Comparison of ENCODE assay signal across 19 mouse cellular contexts in the genomic region with DNA sequence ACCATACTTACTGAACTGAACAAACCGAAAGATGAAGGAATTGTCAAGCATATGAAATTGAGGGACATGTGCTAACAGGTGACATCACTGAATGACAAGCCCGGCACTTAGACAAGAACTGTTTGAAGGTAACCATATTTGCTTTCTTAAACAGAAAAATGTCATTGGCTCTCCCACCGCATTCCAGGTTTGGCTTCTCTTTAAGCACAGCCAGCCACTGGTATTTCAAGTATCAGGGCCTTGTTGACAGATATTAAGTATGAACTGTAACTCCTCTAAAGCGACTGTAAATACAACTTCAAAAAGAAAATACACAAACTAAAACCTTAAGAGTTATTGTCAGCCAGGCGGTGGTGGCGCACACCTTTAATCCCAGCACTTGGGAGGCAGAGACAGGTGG. TPM values are rescaled to one million over a fixed set of nuclear protein-coding genes. Genes with fewer than 3 reads are reported as not detected.
A peak's percentile ranks its signal among the peaks of the same experiment; 100 is the strongest.
DNase-seq lines count a peak whose midpoint lies in the region; ATAC-seq lines count a peak whose summit lies in the region.
"Had no signal": no experiment of that assay in that cellular context is flagged by ENCODE, and none has a peak within 500 bp of the region (broad histone marks: within the 10 kb centered on the region; RNA-seq: fewer than 3 reads in every experiment).

No protein-coding gene starts in this region.

- H3K36me3 ChIP-seq in heart, embryonic 14.5 days (ENCODE audit: control insufficient read depth, insufficient read depth, low read length) = no peaks in the 10 kb centered on the region
- no peaks in the 10 kb centered on the region for H3K36me3 ChIP-seq in midbrain, embryonic 11.5 days (ENCODE audit: control insufficient read depth, insufficient read depth, low read length)
- no peaks in the 10 kb centered on the region for H3K36me3 ChIP-seq in midbrain, embryonic 13.5 days
- no peaks in the 10 kb centered on the region for H3K36me3 ChIP-seq in lung, embryonic 16.5 days (ENCODE audit: control insufficient read depth, insufficient read depth, low read length)
- H3K36me3 ChIP-seq: limb, embryonic 13.5 days; neural tube, embryonic 13.5 days had no signal

- WGBS in heart, embryonic 14.5 days = 31% methylated on average over 6 of the region's 6 CpGs
- 97% methylated on average over 6 of the region's 6 CpGs for WGBS in midbrain, embryonic 11.5 days
- WGBS in midbrain, embryonic 13.5 days = 93% methylated on average over 6 of the region's 6 CpGs
- 53% methylated on average over 6 of the region's 6 CpGs for WGBS in lung, embryonic 16.5 days

- no peak for DNase-seq in heart, postnatal 14 days
- DNase-seq in midbrain, embryonic 11.5 days (ENCODE audit: low spot score, missing footprints) = peak; percentile 44
- no peak for DNase-seq in frontal cortex, adult 2 months (ENCODE audit: extremely low spot score in 1 of 2, low spot score in 1 of 2)
- no peak for DNase-seq in gastrocnemius, postnatal 25 days
- DNase-seq: adrenal gland, adult 2 months; cerebellum, adult 8-10 months; forebrain, postnatal 0 days; gastrocnemius, adult 2 months; kidney, adult 18-20 months; kidney, postnatal 10 days; layer of hippocampus, postnatal 36 days; midbrain, embryonic 14.5 days; right cerebral cortex, adult 18-20 months had no signal

- peaks cover 19 to 64% of the 10 kb centered on the region in 2 experiments for H3K4me1 ChIP-seq in heart, embryonic 14.5 days (ENCODE audit: control insufficient read depth in 2 of 2, insufficient read depth in 2 of 2, low read length in 2 of 2)
- peaks cover 6% of the 10 kb centered on the region for H3K4me1 ChIP-seq in midbrain, embryonic 11.5 days (ENCODE audit: control insufficient read depth, insufficient read depth, low read length)
- H3K4me1 ChIP-seq in midbrain, embryonic 13.5 days (replicated peaks) = peaks cover 46% of the 10 kb centered on the region
- H3K4me1 ChIP-seq in lung, embryonic 16.5 days (replicated peaks; ENCODE audit: control insufficient read depth, insufficient read depth, low read length) = peaks cover 43% of the 10 kb centered on the region

- H3K4me2 ChIP-seq in heart, embryonic 14.5 days (ENCODE audit: low read length) = peak overlapping the region; percentile 38
- H3K4me2 ChIP-seq in midbrain, embryonic 11.5 days = no peak overlapping the region
- H3K4me2 ChIP-seq in midbrain, embryonic 13.5 days (replicated peaks) = no peak overlapping the region
- no peak overlapping the region for H3K4me2 ChIP-seq in lung, embryonic 16.5 days (ENCODE audit: low read depth, low read length)
- H3K4me2 ChIP-seq: limb, embryonic 13.5 days; neural tube, embryonic 13.5 days had no signal

- H3K9ac ChIP-seq in heart, embryonic 14.5 days (ENCODE audit: low read length) = no peak overlapping the region
- H3K9ac ChIP-seq in midbrain, embryonic 11.5 days (ENCODE audit: low read length) = no peak overlapping the region
- no peak overlapping the region for H3K9ac ChIP-seq in midbrain, embryonic 13.5 days (replicated peaks)
- no peak overlapping the region for H3K9ac ChIP-seq in lung, embryonic 16.5 days (ENCODE audit: low read length)
- H3K9ac ChIP-seq: forebrain, postnatal 0 days; limb, embryonic 13.5 days; neural tube, embryonic 13.5 days had no signal

- H3K27me3 ChIP-seq in heart, embryonic 14.5 days (ENCODE audit: control insufficient read depth, insufficient read depth, low read length) = no peaks in the 10 kb centered on the region
- no peaks in the 10 kb centered on the region for H3K27me3 ChIP-seq in midbrain, embryonic 11.5 days (ENCODE audit: control insufficient read depth, insufficient read depth, low read length)
- H3K27me3 ChIP-seq in midbrain, embryonic 13.5 days = no peaks in the 10 kb centered on the region
- no peaks in the 10 kb centered on the region for H3K27me3 ChIP-seq in lung, embryonic 16.5 days (ENCODE audit: control insufficient read depth, insufficient read depth, low read depth, low read length)
- H3K27me3 ChIP-seq: limb, embryonic 13.5 days; neural tube, embryonic 13.5 days had no signal

- ATAC-seq in heart, embryonic 14.5 days (ENCODE audit: insufficient number of reproducible peaks, insufficient read depth, low FRiP score, low read depth) = no peak
- ATAC-seq in midbrain, embryonic 11.5 days (ENCODE audit: low FRiP score) = no peak
- ATAC-seq in midbrain, embryonic 13.5 days = no peak
- ATAC-seq in lung, embryonic 16.5 days (ENCODE audit: low read depth) = no peak; the same call in 1 of the 2 replicates
- ATAC-seq: forebrain, postnatal 0 days had no signal

- peak overlapping the region; percentile 76 to 80 for H3K27ac ChIP-seq in heart, embryonic 14.5 days (replicated peaks in 1 of 2; ENCODE audit: control insufficient read depth in 1 of 2, insufficient read depth in 1 of 2, low read depth in 2 of 2, low read length in 2 of 2)
- H3K27ac ChIP-seq in midbrain, embryonic 11.5 days (ENCODE audit: low read depth, low read length) = no peak overlapping the region
- H3K27ac ChIP-seq in midbrain, embryonic 13.5 days = no peak overlapping the region
- peak overlapping the region; percentile 67; the same call in 1 of the 2 replicates for H3K27ac ChIP-seq in lung, embryonic 16.5 days (ENCODE audit: low read length)
- H3K27ac ChIP-seq: forebrain, embryonic 10.5 days; gastrocnemius, adult 2 months; limb, embryonic 13.5 days; neural tube, embryonic 13.5 days had no signal

- intact Hi-C loops in heart, postnatal 14 days (cut with DNase I) = loop anchor here (5.0 kb wide), 1 partner anchor 50 kb away; no protein-coding TSS in a partner anchor

- H3K9me3 ChIP-seq in heart, embryonic 14.5 days (ENCODE audit: control insufficient read depth, low read length) = no peaks in the 10 kb centered on the region
- H3K9me3 ChIP-seq in midbrain, embryonic 11.5 days (ENCODE audit: control insufficient read depth, low read length) = no peaks in the 10 kb centered on the region
- H3K9me3 ChIP-seq in midbrain, embryonic 13.5 days = no peaks in the 10 kb centered on the region
- no peaks in the 10 kb centered on the region for H3K9me3 ChIP-seq in lung, embryonic 16.5 days (ENCODE audit: control insufficient read depth, low read length)
- H3K9me3 ChIP-seq: forebrain, embryonic 10.5 days; limb, embryonic 13.5 days; neural tube, embryonic 13.5 days had no signal

- H3K4me3 ChIP-seq in heart, embryonic 14.5 days (ENCODE audit: control insufficient read depth in 1 of 2, insufficient read depth in 1 of 2, low read depth in 1 of 2, low read length in 2 of 2) = no peak overlapping the region
- H3K4me3 ChIP-seq in midbrain, embryonic 11.5 days (ENCODE audit: low read depth, low read length) = no peak overlapping the region
- no peak overlapping the region for H3K4me3 ChIP-seq in midbrain, embryonic 13.5 days (replicated peaks)
- no peak overlapping the region for H3K4me3 ChIP-seq in lung, embryonic 16.5 days (ENCODE audit: low read length)
- H3K4me3 ChIP-seq: forebrain, embryonic 10.5 days; gastrocnemius, adult 2 months; limb, embryonic 13.5 days; neural tube, embryonic 13.5 days had no signal

RNA-seq across cellular contexts. Expression of gene Akap11, which starts 4.3 kb away (rescaled TPM):
- 13.4 and 14.0 TPM in 2 replicates for polyA plus RNA-seq in heart, embryonic 14.5 days (2014; fragmentation: Nextera tagmentation; extraction: Ambion mirVana)
- total RNA-seq in heart, postnatal 14 days (2021) = 10 to 100 TPM; 29.9 to 31.8 TPM
- 17.6 and 22.4 TPM in 2 replicates for polyA plus RNA-seq in midbrain, embryonic 11.5 days (2014; fragmentation: Nextera tagmentation; extraction: Ambion mirVana)
- 38.7 and 39.4 TPM in 2 replicates for polyA plus RNA-seq in midbrain, embryonic 13.5 days (2015; fragmentation: Nextera tagmentation; extraction: Ambion mirVana)
- polyA plus RNA-seq in lung, embryonic 16.5 days (2015; fragmentation: Nextera tagmentation; extraction: Ambion mirVana) = 18.1 and 19.1 TPM in 2 replicates
- 57.1 and 61.7 TPM in 2 replicates for polyA plus RNA-seq in frontal cortex, adult 2 months (2012; rRNA removed)
- total RNA-seq in gastrocnemius, postnatal 25 days (2021) = 10 to 100 TPM in 1 of 2 experiments, 1 to 10 TPM in 1; 10.0 to 15.6 TPM

Comparison
In these comparisons a context has a peak if more than half of its experiments do, and no peak if none do; other contexts are left out.
1. H3K27ac ChIP-seq: peak in heart, embryonic 14.5 days (2 of 2) and lung, embryonic 16.5 days (single experiment); none in midbrain, embryonic 11.5 days (single experiment) and midbrain, embryonic 13.5 days (single experiment).